Mouse (Mus musculus) embryonic fibroblast, embryonic 13.5 days (primary cell): ENCODE data around the gene Rasgrf2.

Source experiments
- CTCF ChIP-seq: IDR thresholded peaks from 2 replicates; pipeline ENCODE4 v1.5.1; 2011; ENCODE audit warnings: mild to moderate bottlenecking, control low read depth, low read length, moderate library complexity, borderline replicate concordance; ENCODE audit not compliant: insufficient read depth
- POLR2A ChIP-seq: IDR thresholded peaks from 2 replicates; pipeline ENCODE4 v1.6.1; 2011; ENCODE audit warnings: low read depth, mild to moderate bottlenecking, control low read depth, low read length, moderate library complexity

- no peak for TF ChIP-seq CTCF
- no peak for TF ChIP-seq POLR2A
These were observed 219.8 kb downstream of the Rasgrf2 start for GRCm38 (mm10) chr13:91911652-91912051.
